Mouse (Mus musculus) splenic B cell, adult 2 months (primary cell): ENCODE measurements around the gene Ccdc175.

ENCODE experiments used
- DNase-seq: peaks from one replicate; pipeline ENCODE4 v3.0.0-alpha.2; 2011; ENCODE audit warnings: low read depth, low spot score
- H3K27me3 ChIP-seq: 2 replicates; pipeline ENCODE4 v1.6.1; 2012; ENCODE audit warnings: mild to moderate bottlenecking, low read length, moderate library complexity, mixed read lengths; ENCODE audit not compliant: control insufficient read depth, poor library complexity, insufficient read depth, severe bottlenecking
- H3K36me3 ChIP-seq: 2 replicates; pipeline ENCODE4 v1.6.1; 2012; ENCODE audit warnings: mild to moderate bottlenecking, low read length, moderate library complexity, mixed read lengths; ENCODE audit not compliant: control insufficient read depth, poor library complexity, insufficient read depth, severe bottlenecking

Ccdc175 gene

DNA sequence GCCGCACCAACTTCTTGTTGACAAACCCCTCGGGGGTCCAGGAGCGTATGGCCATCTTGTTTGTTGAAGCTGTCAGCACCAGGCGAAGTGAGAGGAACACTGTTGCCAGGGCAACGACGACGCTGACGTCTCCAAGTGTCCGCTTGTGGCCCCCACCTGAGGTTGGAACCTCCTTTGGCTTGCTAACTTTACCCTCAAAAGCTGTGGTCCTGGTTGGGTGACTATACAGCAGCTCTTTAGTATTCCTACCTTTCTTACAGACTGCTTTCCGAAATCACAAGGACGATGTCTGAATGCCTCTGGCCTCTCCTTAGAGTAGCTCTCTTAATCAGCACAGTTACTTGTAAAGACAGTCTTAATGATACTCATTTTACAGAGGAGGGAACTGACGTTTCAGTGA is at the start of gene Ccdc175:
Gene Ccdc175 (minus strand): TSS at position 101 of the 400 bp plus-strand sequence.
- no peak for DNase-seq
- Histone ChIP-seq H3K27me3 (no peaks in the 10 kb centered on the region), H3K36me3 (no peaks in the 10 kb centered on the region)

GRCm38 (mm10) chr12:72234151-72234550 is 49.3 kb upstream of the Ccdc175 start:
- no peak for DNase-seq
- Histone ChIP-seq H3K27me3 (no peaks in the 10 kb centered on the region), H3K36me3 (no peaks in the 10 kb centered on the region)

DNA sequence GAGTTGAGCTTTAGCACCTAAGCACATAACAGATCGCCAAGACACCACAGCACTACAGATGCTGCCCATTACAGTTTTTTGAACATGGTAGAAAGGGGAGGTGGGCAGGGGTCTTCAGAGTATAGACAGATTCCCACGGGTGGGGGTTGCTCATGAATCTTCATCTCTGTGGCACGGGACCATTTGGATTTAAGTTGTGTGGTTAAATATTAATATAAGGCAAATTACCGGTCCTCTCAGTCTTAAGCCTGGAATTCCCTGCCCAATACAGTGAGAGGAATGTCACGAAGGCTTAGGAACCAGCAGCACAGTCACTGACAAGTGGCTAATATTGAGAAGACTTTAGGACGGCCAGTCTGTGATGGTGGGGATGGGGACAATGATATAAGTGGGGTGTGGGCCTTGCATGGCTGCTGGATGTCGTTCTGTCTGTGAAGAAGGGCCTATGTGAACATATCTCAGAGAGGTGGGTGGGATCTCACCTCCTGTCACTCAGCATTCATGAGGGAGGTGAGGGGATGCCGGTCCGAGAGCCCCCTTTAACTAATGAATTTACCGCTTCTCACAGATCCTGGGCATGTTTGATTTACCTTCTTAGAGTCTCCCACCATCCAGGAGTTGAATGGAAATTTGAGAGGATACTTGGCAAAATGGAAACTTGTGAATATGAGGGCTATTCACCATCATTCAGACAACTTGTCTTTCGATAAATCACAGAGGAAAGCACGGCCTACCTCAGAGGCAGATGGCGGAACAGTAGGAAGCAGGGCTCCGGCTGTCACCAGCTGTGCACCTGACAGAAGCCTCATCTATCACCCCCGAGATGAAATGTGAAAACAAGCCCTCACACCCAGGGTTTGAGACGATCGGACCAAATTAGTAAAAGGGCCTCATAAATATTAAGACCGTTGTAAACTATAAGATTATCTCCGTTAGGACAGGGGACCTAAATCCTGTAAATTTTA is 48.3 kb upstream of the Ccdc175 start:
- Histone ChIP-seq H3K27me3 (no peaks in the 10 kb centered on the region), H3K36me3 (no peaks in the 10 kb centered on the region)
- DNase-seq = no peak

- no peaks in the 10 kb centered on the region for H3K36me3 ChIP-seq
- no peak for DNase-seq
- no peaks in the 10 kb centered on the region for H3K27me3 ChIP-seq
Measured at GRCm38 (mm10) chr12:72232176-72232575, 47.3 kb upstream of the Ccdc175 start.

DNA sequence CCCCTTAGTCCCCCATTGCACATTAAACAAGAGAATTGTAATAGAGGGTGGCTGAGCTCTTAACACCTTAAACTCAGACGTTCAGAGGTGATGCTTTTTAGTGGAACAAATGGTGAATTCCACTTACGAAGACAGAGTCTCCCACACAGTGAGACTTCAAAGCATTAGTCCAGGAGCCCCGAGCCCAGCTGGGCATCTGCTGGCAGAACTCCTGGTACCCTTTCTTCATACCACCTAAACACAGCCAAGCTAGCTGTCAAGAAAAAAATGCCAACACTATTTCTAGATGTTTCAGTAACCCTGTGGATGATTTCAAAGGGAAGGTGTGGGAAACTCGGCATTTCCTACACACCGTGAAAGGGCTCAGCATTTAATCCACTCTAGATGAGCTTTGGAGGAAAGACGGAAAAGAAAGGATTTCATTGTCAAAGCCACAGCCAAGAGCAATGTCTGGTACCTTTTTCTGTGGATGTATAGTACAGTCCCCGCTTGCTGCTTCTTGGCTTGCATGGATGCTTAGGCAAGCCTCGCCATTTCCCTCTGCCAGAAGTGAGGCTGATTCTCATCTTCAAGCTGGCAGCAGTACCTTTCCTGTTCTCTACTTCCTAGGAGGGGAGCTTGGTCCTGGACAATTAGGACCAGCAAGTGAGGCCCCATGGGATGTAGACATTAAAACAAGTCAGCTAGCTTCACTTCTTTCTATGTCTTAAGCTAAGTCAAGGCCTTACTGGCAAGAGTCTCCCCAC is 44.8 kb upstream of the Ccdc175 start:
- H3K36me3 ChIP-seq = no peaks in the 10 kb centered on the region
- H3K27me3 ChIP-seq = no peaks in the 10 kb centered on the region
- DNase-seq = no peak

DNA sequence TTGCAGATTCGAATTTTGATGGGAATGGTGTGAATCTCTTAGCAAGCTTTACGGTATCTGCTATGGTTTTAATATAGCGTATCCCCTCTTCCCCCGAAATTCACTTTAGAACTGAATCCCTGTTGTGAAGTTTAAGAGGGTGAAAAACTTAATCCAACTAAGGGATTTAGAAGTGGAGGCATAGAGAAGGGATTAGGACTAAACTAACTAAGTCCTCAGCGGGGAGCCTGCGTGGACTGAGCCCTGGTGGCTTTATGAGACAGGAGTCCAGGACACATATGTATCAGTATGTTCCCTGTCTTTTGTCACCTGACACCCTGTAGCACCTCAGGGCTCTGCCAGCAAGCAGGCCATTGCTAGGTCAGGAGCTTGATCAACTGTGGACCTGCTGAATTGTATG is 42.9 kb upstream of the Ccdc175 start:
- no peak for DNase-seq
- Histone ChIP-seq H3K36me3 (no peaks in the 10 kb centered on the region), H3K27me3 (no peaks in the 10 kb centered on the region)

DNA sequence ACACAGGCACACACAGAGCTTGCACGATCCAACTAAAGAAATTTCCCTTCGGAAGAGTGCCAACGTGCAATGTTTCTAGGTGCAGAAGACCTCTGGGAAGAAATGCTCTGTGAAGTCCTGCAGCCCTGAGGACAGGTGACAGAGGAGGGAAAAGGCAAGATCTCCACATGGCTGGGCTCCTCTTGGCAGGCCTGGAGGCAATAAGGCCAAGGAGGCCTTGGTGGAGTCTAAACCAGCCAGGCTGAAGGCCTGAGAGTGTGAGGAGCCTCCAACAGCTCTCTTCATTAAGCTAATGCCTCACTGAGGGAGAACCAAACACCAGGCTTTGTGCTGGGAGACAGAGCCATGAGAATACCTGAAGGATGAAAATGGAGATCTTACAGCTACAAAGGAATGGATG is 40.5 kb upstream of the Ccdc175 start:
- Histone ChIP-seq H3K36me3 (no peaks in the 10 kb centered on the region), H3K27me3 (no peaks in the 10 kb centered on the region)
- DNase-seq = no peak

- DNase-seq = no peak
- H3K27me3 ChIP-seq = no peaks in the 10 kb centered on the region
- no peaks in the 10 kb centered on the region for H3K36me3 ChIP-seq
Measured at GRCm38 (mm10) chr12:72223557-72224102, 38.8 kb upstream of the Ccdc175 start.

- no peaks in the 10 kb centered on the region for H3K36me3 ChIP-seq
Measured at GRCm38 (mm10) chr12:72213554-72213953, 28.7 kb upstream of the Ccdc175 start.

DNA sequence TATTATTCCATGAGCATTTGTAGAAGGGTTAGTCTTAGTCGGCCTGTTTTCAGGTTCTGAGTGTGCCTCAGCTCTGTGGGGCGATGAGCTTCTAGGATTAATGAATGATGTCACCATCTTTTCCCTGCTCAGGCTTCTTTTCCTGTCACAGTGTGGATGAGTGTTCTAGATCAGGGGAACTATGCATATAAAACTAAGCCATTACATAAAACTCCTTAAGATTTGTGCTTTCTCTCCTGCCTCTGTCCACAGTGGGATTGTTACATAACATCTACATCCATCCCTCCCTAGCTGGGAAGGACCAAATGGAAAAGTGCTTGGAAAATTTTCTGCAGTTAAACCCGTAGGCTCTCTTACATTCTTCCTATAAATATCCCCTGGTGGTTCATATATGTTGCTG is 16.0 kb upstream of the Ccdc175 start:
- no peak for DNase-seq
- Histone ChIP-seq H3K36me3 (no peaks in the 10 kb centered on the region), H3K27me3 (no peaks in the 10 kb centered on the region)

More at GRCm38 (mm10) chr12:72213554-72213953, 28.7 kb upstream of the Ccdc175 start:
- no peak for DNase-seq
- no peaks in the 10 kb centered on the region for H3K27me3 ChIP-seq

DNA sequence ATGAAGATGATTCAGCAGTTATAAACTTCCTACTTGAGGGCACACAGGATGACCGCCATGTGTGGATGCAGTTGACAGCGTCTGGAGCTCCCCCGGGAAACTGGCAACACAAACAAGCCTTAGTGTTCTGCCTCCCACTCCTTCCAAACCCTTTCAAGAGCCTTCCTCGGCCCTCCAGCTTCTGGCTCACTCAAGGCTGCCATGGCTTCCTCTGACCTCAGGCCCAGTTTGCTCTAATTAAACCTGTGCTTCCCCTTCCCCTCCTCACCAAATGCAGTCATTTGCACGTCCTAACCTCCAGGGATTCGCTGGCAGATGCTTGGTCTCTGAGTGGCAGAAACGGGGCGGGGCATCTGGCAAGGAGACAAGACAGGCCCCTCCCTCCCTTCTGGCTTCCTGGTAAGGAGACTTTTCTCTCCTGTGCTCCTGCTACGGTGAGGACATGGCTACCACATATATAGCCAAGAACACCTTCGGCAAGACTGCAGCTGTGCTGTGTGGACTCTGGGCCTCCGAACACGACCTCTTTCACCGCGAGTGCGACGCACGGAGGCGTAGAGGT is 13.2 kb upstream of the Ccdc175 start:
- no peaks in the 10 kb centered on the region for H3K36me3 ChIP-seq
- no peaks in the 10 kb centered on the region for H3K27me3 ChIP-seq
- no peak for DNase-seq

GRCm38 (mm10) chr12:72197434-72197833 is 12.6 kb upstream of the Ccdc175 start:
- DNase-seq = no peak
- no peaks in the 10 kb centered on the region for H3K36me3 ChIP-seq
- H3K27me3 ChIP-seq = no peaks in the 10 kb centered on the region

DNA sequence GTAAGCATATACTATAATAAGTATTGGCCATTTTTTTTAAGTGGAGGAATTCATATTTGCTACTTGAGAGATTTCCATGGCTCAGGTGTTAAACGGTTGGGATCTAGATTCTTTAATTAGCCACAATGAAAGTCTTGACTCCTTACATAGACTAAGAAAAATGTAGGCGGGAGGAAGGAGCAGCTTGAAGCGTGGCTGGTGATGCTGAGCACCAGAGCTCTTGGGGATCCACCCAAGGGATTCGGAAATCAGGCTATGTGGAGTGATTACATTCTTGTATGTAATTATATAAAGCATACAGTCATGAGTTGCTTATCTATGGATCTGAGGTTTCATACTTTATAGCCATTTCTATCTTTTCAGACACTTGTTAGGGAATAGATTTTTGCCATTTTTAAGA is 5.3 kb downstream of the Ccdc175 start:
- Histone ChIP-seq H3K27me3 (no peaks in the 10 kb centered on the region), H3K36me3 (no peaks in the 10 kb centered on the region)
- no peak for DNase-seq

- H3K36me3 ChIP-seq = no peaks in the 10 kb centered on the region
- H3K27me3 ChIP-seq = no peaks in the 10 kb centered on the region
- no peak for DNase-seq
Measured at GRCm38 (mm10) chr12:72178322-72178721, 6.5 kb downstream of the Ccdc175 start.

GRCm38 (mm10) chr12:72158421-72158820 is 26.4 kb downstream of the Ccdc175 start:
- Histone ChIP-seq H3K27me3 (no peaks in the 10 kb centered on the region), H3K36me3 (no peaks in the 10 kb centered on the region)
- DNase-seq = no peak
